Mouse (Mus musculus): ENCODE data around the gene Tekt5.

Tekt5 gene

DNA sequence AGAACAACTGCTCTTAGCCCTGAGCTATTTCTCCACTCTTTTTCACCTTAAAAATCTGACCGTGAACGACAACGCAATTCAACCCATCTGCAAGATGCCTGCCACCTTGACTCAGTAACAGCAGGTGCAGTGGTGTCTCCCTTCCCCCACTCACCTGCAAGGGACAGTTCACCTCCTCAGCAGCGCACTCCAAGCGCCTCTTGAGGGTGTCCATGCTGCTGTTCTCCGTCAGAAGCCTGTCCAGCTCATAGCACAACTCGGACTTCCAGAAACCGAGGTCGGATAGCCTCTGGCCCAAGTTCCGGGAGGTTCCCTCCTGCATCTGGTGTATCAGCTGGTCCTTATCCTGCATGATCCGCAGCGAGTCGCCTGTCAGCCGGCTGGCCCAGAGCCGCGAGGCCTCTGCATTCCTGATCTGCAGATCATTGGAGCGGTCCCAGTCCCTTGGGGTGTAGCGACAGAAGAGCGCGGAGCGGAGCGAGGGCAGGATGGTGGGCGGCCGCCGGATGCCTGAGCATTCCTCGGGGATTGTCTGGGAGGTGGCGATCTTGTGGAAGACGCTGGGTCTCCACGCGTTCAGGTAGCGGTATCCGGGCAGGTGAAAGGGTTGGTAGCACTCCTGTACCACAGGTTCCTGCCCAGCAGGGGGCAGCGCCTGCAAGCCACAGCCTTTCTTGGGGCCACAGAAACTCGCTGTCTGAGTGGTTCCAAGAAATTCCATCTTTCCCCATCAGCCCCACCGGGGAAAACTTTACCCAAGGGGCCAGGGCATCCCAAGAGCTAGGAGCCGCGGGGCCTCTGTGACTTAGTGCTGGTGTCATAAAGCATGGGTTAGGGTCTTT, at the start of gene Tekt5:
Tekt5 (minus strand) TSS at position 792 of the 842 bp plus-strand sequence.
- DNase-seq (ENCODE audit: low spot score) = no peak

GRCm38 (mm10) chr16:10443723-10444122, 48.4 kb upstream of the Tekt5 start:
- no peak for DNase-seq (ENCODE audit: low spot score)

DNA sequence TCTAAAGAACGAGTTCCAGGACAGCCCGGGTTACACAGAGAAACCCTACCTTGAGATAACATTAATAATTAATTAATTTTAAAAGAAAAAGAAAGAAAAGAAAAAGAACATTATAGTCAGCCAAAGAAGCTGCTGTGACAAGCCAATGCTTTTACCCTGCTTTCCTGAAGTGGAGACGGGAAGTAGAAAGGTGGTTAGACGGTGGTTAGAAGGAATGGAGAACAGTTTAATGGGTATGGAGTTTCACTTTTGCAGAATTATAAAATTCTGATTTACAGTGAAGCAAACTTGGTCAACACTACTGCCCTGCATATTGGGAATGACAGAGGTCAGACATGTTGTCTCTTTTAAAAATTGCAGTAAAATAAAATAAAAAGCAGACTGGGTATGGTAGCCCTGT, 46.5 kb upstream of the Tekt5 start:
- no peak for DNase-seq (ENCODE audit: low spot score)

DNA sequence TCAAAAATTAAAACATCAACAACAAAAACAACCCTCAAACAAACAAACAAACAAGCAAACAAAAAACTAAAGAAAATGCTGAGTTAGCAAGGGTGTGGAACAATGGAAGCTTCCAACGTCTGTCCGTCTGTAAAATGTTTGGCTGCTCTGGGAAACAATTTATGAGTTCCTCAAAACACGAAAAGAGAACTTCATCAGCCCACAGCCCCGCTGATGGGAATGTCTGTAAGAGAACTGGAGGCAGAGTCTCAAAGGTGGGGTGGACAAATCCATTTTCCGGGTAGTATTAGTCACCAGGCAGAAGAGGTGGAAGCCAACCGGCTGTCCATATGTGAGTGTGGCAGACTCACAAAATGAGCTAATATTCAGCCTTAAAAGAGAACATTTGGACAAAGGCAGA, 46.0 kb upstream of the Tekt5 start:
- no peak for DNase-seq (ENCODE audit: low spot score)

- no peak for DNase-seq (ENCODE audit: low spot score)
Observed at GRCm38 (mm10) chr16:10438055-10438454, 42.8 kb upstream of the Tekt5 start.

DNA sequence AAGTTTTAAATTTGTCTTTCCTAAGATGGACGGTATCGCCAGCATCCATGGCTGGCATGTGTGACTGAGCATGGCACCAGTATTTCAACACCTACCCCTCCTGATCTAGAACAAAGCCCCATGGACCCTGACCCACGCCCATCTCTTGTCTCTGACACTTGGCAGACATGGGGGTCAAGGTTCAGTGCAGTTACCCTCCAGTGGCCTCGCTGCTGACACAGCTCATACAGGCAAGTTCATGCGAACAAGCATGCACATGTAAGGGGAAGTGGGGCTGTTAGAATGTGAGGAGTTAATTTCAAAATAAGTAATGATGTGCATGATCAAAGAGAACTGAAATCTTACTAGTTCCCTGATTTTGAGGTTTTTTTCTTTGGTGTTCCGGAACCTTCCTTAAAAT, 40.9 kb upstream of the Tekt5 start:
- DNase-seq (ENCODE audit: low spot score) = no peak

GRCm38 (mm10) chr16:10433344-10433743, 38.1 kb upstream of the Tekt5 start:
- no peak for DNase-seq (ENCODE audit: low spot score)

GRCm38 (mm10) chr16:10432387-10432786, 37.1 kb upstream of the Tekt5 start:
- DNase-seq (ENCODE audit: low spot score) = no peak

DNA sequence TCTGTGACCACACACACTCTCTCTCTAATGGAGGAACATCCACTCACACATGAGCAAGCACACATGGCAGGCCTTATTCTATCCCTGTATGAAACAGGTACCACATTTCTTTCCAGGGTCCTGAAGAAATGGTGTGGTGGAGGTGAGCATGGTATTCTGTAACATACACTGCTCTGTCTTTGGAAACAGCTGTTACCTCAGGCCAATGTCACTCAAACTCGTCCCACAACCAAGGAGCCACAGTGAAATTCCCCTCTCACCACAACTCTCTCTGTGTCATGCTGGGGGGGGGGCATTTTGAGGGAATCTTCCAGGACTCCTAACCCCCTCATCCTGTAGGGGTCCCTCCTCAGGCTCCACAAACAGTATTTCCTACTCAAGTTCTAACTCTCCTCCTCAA, 36.6 kb upstream of the Tekt5 start:
- DNase-seq (ENCODE audit: low spot score) = no peak

GRCm38 (mm10) chr16:10420447-10421054, 25.3 kb upstream of the Tekt5 start:
- no peak for DNase-seq (ENCODE audit: low spot score)

GRCm38 (mm10) chr16:10417723-10418259, 22.5 kb upstream of the Tekt5 start:
- no peak for DNase-seq (ENCODE audit: low spot score)

GRCm38 (mm10) chr16:10416866-10417265, 21.6 kb upstream of the Tekt5 start:
- no peak for DNase-seq (ENCODE audit: low spot score)

DNA sequence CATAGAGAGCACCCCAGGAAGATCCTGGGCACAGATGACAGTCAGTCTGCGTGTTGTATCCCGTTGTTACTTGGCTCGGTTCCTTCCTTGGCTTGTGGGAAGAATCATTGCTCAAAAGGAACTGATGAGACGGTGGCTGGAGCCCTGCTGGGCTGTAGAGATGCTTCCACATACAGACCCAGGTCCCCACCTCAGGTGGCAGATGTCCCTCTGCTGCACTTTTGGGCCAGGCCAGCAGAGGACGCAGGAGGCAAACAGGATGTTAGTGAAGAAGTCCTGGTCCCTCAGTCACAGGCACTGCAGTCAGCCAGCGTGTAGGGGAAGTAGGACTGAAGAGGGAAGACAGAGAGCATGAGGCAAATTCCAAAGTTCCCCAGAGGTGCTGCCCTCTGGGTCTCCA, 20.7 kb upstream of the Tekt5 start:
- DNase-seq (ENCODE audit: low spot score) = no peak

GRCm38 (mm10) chr16:10411764-10412746, 16.8 kb upstream of the Tekt5 start, which contains the start of gene Nubp1:
Gene Nubp1 (plus strand): TSS chr16:10411948.
- DNase-seq (ENCODE audit: low spot score) = peak; percentile 89

- DNase-seq (ENCODE audit: low spot score) = peak; percentile 38
Observed at GRCm38 (mm10) chr16:10399160-10399559, 3.9 kb upstream of the Tekt5 start.

DNA sequence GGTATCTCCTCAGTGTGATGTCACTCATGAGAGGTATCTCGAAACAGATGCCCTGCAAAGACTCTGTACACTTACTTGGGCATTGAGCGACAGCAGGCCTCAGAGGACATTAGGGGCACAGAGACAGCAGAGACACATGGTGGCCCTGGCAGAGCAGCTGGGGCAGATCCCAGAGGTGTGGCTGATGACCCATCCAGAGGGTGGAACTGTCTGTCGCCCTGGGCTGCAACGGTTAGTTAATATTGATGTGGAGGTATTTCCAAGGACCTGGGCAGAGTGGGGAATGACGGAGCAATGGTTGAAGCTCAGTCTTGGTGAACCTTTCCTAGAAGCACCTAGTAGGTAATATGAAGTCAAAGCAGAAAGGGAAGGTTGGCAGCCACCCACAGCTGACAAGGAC, 3.5 kb upstream of the Tekt5 start:
- no peak for DNase-seq (ENCODE audit: low spot score)

GRCm38 (mm10) chr16:10392587-10392986, 2.7 kb downstream of the Tekt5 start:
- DNase-seq (ENCODE audit: low spot score) = no peak

DNA sequence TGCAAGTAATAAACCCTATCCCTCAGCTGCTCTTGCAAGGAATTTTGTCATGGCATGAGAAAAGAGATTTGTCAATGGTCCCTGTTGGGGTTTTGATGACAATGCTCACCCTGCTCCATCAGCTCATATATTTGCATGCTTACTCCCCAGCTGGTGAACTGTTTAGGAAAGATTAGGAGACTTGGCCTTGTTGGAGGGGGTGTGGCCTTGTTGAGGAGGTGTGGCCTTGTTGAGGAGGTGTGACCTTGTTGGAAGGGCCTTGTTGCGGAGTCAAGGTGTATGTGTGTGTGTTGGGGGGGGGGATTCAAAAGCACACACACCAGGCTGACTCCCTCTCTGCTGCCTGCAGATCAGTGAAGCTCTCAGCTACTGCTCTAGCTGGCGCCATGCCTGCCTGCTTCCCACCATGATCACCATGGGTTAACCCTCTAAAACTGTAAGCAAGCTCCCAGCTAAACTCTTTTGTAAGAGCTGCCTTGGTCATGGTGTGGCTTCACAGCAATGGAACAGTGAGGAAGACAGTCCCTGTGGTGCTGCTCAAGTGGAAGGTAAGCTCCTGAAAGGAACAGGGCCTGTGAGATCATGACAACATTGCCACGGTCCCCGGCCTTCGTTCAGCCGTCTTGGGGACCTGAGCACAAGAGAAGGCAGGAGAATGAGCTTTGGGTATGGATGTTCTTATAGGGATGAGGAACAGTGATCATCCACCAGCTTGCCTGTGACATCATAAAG, 6.5 kb downstream of the Tekt5 start:
- no peak for DNase-seq (ENCODE audit: low spot score)

DNA sequence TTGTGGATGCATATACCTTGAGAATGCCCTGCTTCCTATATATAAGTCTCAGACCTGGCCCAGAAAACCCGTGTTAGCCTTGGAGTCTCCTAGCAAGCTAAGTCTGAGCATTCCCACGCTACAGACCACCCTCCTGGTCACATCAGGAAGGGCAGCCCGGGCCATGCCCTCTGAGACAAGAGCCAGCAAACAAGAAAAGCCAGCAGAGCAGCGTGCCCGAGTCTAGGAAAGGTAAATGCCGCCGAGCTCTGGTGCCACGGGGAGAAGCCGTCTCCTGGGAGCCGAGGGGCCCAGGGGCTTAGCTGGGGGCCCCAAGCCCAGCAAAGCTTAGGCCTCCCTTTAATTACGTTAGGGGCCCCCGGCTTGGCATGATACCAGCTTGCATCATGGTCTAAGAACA, 10.0 kb downstream of the Tekt5 start:
- no peak for DNase-seq (ENCODE audit: low spot score)

- no peak for DNase-seq (ENCODE audit: low spot score)
Observed at GRCm38 (mm10) chr16:10384544-10384943, 10.7 kb downstream of the Tekt5 start.

DNA sequence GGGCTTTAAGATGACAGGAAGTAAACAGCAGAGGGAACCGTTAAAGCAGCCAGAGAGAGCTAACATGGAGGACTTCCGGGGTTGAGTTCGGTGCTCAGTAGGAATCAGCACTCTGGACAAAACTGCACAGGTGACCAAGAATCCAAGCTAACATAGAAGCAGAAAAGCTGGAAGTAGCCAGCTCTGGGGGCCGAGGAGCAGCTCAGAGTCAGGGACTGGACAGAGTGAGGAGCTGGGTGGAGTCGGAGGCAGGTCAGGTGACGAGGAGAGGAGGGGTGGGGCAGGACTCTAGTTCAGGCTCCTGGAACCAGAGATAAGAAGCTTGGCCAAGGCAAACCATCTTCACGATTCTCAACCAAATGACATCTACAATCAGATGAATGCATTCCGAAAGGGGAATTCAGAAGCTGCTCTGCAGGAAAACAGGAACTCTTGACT, 11.2 kb downstream of the Tekt5 start:
- DNase-seq (ENCODE audit: low spot score) = peak; percentile 18

Data from ovary, adult 18-20 months (tissue).